Mouse (Mus musculus) olfactory bulb, adult 2 months (tissue): ENCODE measurements around the gene Clps.

Experiments used
- CTCF ChIP-seq: fragments of 200-500 bp; IDR thresholded peaks from 2 replicates; pipeline ENCODE4 v1.5.1; 2012; ENCODE audit warnings: low read depth, mild to moderate bottlenecking, low read length, moderate library complexity; ENCODE audit not compliant: insufficient read depth
- POLR2A ChIP-seq: fragments of 200-500 bp; IDR thresholded peaks from 2 replicates; pipeline ENCODE4 v1.6.1; 2012; ENCODE audit warnings: mild to moderate bottlenecking, low read depth, low read length, moderate library complexity; ENCODE audit not compliant: insufficient read depth

GRCm38 (mm10) chr17:28519827-28520226 is 40.7 kb downstream of the Clps start:
- TF ChIP-seq CTCF (no peak), POLR2A (no peak)
